In genomic region chr2:76100597-76100996, GRCm38 (mm10) we compare ENCODE assay signal across 23 mouse cellular contexts.
DNase-seq lines count a peak whose midpoint lies in the region; ATAC-seq and TF ChIP-seq lines count a peak whose summit lies in the region.
"Had no signal": no experiment of that assay in that cellular context is flagged by ENCODE, and none has a peak within 500 bp of the region (broad histone marks: within the 10 kb centered on the region; RNA-seq: fewer than 3 reads in every experiment).

No protein-coding gene starts in this region.

- TF ChIP-seq POLR2A in kidney, adult 2 months (IDR thresholded peaks at IDR 0.05; ENCODE audit: low read depth, low read length) = no peak

- H3K9me3 ChIP-seq in kidney, embryonic 16.5 days (ENCODE audit: low read length) = no peaks in the 10 kb centered on the region
- H3K9me3 ChIP-seq: embryonic facial prominence, embryonic 13.5 days; forebrain, embryonic 15.5 days; hindbrain, embryonic 13.5 days; limb, embryonic 12.5 days; liver, embryonic 12.5 days had no signal

- H3K4me2 ChIP-seq in kidney, embryonic 16.5 days (replicated peaks; ENCODE audit: low read depth, low read length) = no peak overlapping the region
- H3K4me2 ChIP-seq: embryonic facial prominence, embryonic 13.5 days; forebrain, embryonic 15.5 days; heart, embryonic 11.5 days; hindbrain, embryonic 13.5 days; limb, embryonic 12.5 days; liver, embryonic 12.5 days; midbrain, embryonic 11.5 days had no signal

- H3K27me3 ChIP-seq in kidney, embryonic 16.5 days (ENCODE audit: insufficient read depth, low read length) = no peaks in the 10 kb centered on the region
- H3K27me3 ChIP-seq in kidney, adult 2 months (replicated peaks; ENCODE audit: control insufficient read depth, insufficient read depth, low read length) = no peaks in the 10 kb centered on the region
- H3K27me3 ChIP-seq: CH12.LX; embryonic facial prominence, embryonic 13.5 days; forebrain, embryonic 15.5 days; hindbrain, embryonic 13.5 days had no signal

- DNase-seq in frontal cortex, postnatal 36 days (ENCODE audit: low spot score in 2 of 2) = no peak
- no peak for DNase-seq in kidney, adult 2 months
- peak; percentile 50 for DNase-seq in lung, postnatal 10 days
- DNase-seq in lung, postnatal 25 days (ENCODE audit: low spot score) = no peak
- DNase-seq in right cerebral cortex, postnatal 4 days = no peak
- DNase-seq: cerebellum, adult 11 months; cerebellum, postnatal 10 days; gastrocnemius, postnatal 36 days; retina, postnatal 1 day; thymus, adult 18-20 months; thymus, postnatal 4 days had no signal

- no peaks in the 10 kb centered on the region for H3K36me3 ChIP-seq in kidney, embryonic 16.5 days (ENCODE audit: insufficient read depth, low read length)
- no peaks in the 10 kb centered on the region for H3K36me3 ChIP-seq in kidney, adult 2 months (ENCODE audit: control insufficient read depth, insufficient read depth, low read length)
- H3K36me3 ChIP-seq: embryonic facial prominence, embryonic 13.5 days; forebrain, embryonic 15.5 days; hindbrain, embryonic 13.5 days; limb, embryonic 12.5 days; liver, embryonic 12.5 days had no signal

- no peak for TF ChIP-seq CTCF in kidney, adult 2 months (conservative IDR thresholded peaks at IDR 0.05; ENCODE audit: insufficient read depth, insufficient read length, low read depth, low read length)

- H3K4me3 ChIP-seq in kidney, embryonic 16.5 days (ENCODE audit: low read length) = no peak overlapping the region
- no peak overlapping the region for H3K4me3 ChIP-seq in kidney, adult 2 months (ENCODE audit: insufficient read depth, low read depth, low read length)
- H3K4me3 ChIP-seq: embryonic facial prominence, embryonic 13.5 days; forebrain, embryonic 15.5 days; hindbrain, embryonic 13.5 days; limb, embryonic 12.5 days; liver, embryonic 12.5 days had no signal

- 79% methylated on average over 9 of the region's 9 CpGs for WGBS in kidney, embryonic 16.5 days
- 75% methylated on average over 9 of the region's 9 CpGs for WGBS in kidney, adult 2 months

- peak overlapping the region; percentile 85 for H3K27ac ChIP-seq in kidney, embryonic 16.5 days (ENCODE audit: low read length)
- no peak overlapping the region for H3K27ac ChIP-seq in kidney, adult 2 months (ENCODE audit: insufficient read depth, low read depth, low read length)
- H3K27ac ChIP-seq: embryonic facial prominence, embryonic 13.5 days; forebrain, embryonic 15.5 days; hindbrain, embryonic 13.5 days; limb, embryonic 12.5 days; liver, embryonic 12.5 days; macrophage had no signal

- peaks cover 28% of the 10 kb centered on the region for H3K4me1 ChIP-seq in kidney, embryonic 16.5 days (ENCODE audit: insufficient read depth, low read length)
- no peaks in the 10 kb centered on the region for H3K4me1 ChIP-seq in kidney, adult 2 months (ENCODE audit: control insufficient read depth, insufficient read depth, low read length)
- H3K4me1 ChIP-seq: forebrain, embryonic 15.5 days; liver, embryonic 12.5 days had no signal

- no peak overlapping the region for H3K9ac ChIP-seq in kidney, embryonic 16.5 days (replicated peaks; ENCODE audit: low read length)
- H3K9ac ChIP-seq: embryonic facial prominence, embryonic 13.5 days; forebrain, embryonic 15.5 days; hindbrain, embryonic 13.5 days; limb, embryonic 12.5 days; liver, embryonic 12.5 days had no signal

- ATAC-seq in frontal cortex, adult (ENCODE audit: low TSS enrichment) = peak; percentile 59; the same call in 1 of the 2 replicates
- no peak for ATAC-seq in kidney, embryonic 16.5 days (ENCODE audit: low FRiP score, low TSS enrichment)
- ATAC-seq: forebrain, embryonic 15.5 days; inflammation-experienced regulatory T-cells, adult 6 months; liver, embryonic 12.5 days had no signal
